Mouse (Mus musculus) left cerebral cortex, adult 9 months (tissue): ENCODE measurements at regions not wholly inside any gene's neighbourhood (a gene's known extent, or its start where the extent isn't known, plus 50 kb on each side); places are given as distances from the start of the nearest gene placed in this dataset.

Experiments
- DNase-seq, 2 experiments: peaks; one replicate each; pipeline ENCODE4 v3.0.0; 2022; ENCODE audit warnings: low spot score in 2 of 2

- no peak for DNase-seq
Measured at GRCm38 (mm10) chr8:96349503-96349902, 461.2 kb upstream of the Got2 start.

GRCm38 (mm10) chr8:96340702-96341101, 452.4 kb upstream of the Got2 start:
- no peak for DNase-seq

- DNase-seq, result no peak
Measured at GRCm38 (mm10) chr8:96318367-96318766, 430.0 kb upstream of the Got2 start.

DNA sequence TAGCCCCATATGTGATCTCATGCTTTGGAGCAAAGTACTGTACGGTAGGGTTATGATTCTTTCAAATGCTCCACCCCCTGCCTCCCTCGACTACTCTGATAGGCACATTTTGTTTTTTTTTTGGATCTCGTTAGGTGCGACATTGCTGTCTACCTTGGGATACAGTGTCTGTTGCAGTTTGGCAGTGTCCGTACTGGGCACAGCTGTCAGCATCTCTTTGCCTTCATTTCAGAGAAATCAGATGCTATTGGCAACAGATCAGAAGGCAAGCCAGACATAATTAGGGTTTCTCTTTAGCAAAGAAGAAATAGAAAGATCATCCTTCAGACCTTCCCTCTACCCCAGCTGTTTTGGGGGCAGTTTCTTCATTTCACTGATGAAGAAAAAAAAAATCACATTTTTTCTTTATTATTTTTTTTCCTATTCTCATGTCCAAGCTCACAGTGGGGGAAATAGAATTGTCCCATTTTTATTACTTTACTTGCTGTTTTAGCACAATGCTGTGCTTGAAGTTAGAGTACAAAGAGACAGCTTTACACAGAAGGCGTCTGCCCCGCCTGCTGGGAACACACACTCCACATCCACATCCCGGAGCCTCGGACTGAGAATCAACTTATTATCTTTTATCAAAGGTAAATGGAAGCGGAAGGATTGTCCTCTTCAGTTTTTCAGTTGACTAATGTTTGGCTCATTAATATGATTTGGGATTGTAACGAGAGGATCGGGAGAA, 420.8 kb upstream of the Got2 start:
- DNase-seq, result no peak

DNA sequence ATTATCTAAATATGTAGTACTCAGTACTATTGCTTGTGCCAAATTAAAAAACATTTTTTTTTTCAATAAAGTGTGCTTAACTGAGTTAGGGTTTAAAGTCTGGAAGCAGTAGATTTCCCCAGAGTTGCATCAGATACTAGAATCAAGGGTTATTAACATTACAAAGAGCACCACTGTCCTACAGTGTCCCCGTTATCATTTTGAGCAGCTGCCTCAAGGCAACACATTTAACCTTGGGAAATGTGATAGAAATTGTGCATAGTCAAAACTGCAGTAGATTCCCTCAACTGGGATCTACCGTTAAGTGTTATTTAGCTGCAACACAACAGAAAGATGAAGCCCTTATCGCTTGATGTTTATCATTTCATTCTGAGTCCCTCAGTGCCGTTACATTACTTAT, 408.3 kb upstream of the Got2 start:
- DNase-seq, result no peak

DNA sequence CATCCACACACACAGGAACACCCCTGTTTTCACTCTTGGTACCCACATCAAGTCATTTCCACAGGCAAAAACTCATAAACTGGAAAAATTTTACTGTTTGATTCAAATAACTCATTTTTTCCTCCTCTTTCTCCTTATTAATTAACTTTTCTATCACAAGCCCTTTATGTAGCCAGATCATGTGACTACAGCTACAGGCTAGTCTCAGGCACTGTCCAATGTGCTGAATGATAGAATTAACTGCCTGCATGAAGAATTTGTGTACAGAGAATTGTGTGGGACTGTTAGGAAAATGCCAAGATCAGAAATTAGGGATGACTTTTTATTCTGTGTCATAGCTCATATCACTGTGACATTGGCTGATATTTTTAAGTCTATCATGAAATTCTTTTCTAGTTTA, 402.4 kb upstream of the Got2 start:
- DNase-seq, result no peak

- no peak for DNase-seq
Measured at GRCm38 (mm10) chr8:96289519-96289918, 401.2 kb upstream of the Got2 start.

DNA sequence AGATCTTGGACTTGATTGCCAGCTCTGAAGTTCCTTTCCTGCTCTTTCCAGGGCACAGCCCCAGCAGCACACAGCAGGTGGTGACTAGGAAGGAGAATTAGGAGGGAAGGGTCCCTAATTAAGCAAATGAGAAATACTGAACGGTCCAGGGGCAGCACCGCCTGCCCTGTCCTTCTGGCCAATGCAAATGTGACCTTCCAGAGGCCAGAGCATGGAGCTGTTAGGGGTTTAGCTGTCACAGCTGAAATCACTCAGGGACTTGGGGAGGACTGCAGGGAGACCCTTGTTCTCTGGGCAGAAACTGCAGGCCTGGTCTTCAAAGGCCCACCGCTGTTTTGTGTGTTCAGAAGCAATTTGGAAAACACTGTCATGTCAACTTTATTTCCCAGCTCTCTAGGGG, 400.2 kb upstream of the Got2 start:
- no peak for DNase-seq

- DNase-seq, result no peak
Measured at GRCm38 (mm10) chr8:96277479-96278138, 389.3 kb upstream of the Got2 start.

DNA sequence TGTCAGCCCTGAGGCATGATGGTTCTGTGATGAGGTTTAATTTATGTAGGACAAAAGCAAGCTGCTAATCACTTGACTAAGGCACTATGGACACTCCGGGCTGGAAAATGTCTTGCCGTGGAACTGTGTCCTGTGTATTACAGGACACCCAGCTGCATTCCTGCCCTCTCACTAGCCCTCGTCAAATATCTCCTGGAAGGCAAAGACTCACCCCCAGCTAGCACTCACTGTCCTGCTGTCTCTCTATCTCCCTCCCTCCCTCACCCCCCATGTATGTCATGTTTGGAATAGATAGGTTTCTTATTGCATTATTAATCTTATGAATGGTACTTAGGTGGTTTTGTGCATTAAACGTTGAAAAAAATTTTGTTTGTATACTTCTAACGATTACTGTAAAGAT, 388.7 kb upstream of the Got2 start:
- no peak for DNase-seq

DNA sequence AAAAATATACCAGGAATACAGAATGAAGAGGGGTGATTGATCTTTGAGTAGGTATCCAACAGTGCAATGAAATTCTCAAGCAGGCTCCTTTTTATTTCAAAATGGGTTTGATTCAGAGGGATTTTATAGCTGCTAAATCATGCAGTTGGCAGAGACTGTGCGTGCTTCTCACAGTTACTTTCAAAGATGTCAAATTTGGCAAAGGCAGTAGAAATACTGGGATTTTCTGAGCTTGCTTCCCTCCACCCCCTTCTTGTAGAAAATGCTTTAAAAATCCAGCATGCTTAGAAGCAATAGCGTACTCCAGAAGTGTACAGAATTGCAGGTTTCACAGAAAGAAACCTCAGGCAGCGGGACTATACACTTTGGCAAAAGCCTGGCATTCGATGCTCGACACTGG, 367.9 kb upstream of the Got2 start:
- DNase-seq, result peak; percentile 15 to 50

GRCm38 (mm10) chr8:96255811-96256210, 367.5 kb upstream of the Got2 start:
- no peak for DNase-seq

GRCm38 (mm10) chr8:96246017-96246416, 357.7 kb upstream of the Got2 start:
- DNase-seq, result no peak

GRCm38 (mm10) chr8:96244549-96245152, 356.3 kb upstream of the Got2 start:
- DNase-seq, result no peak

GRCm38 (mm10) chr8:96238406-96238805, 350.1 kb upstream of the Got2 start:
- DNase-seq, result no peak

- no peak for DNase-seq
Measured at GRCm38 (mm10) chr8:96237940-96238339, 349.6 kb upstream of the Got2 start.

DNA sequence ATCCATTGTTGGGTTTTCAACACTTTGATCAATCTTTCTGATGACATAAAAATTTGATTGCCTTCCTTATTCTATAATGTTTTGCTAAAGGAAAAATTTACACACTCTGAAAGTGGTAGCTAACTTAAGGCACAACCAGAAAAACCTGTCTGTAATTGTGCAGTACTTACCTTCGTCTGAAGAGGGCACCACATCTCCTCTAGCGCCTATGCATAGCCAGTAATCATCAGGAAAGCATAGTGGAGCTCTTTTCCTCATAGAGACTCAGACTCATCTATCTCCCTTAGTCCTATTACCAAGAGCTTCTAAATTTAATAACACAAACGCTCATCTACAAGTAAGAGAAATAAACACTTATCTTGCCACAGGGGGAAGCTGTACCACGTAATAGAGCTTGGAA, 342.1 kb upstream of the Got2 start:
- DNase-seq, result peak in 1 of 2 experiments; percentile 72
